Mouse (Mus musculus): Measurements from ENCODE around the gene Ppp1r15b. TPM values are rescaled to one million over a fixed set of nuclear protein-coding genes. Genes with fewer than 3 reads are reported as not detected.
A peak's percentile ranks its signal among the peaks of the same experiment; 100 is the strongest.

The Ppp1r15b gene
- polyA plus RNA-seq, 1 experiment from 2014 or later: 32.0 TPM

DNA sequence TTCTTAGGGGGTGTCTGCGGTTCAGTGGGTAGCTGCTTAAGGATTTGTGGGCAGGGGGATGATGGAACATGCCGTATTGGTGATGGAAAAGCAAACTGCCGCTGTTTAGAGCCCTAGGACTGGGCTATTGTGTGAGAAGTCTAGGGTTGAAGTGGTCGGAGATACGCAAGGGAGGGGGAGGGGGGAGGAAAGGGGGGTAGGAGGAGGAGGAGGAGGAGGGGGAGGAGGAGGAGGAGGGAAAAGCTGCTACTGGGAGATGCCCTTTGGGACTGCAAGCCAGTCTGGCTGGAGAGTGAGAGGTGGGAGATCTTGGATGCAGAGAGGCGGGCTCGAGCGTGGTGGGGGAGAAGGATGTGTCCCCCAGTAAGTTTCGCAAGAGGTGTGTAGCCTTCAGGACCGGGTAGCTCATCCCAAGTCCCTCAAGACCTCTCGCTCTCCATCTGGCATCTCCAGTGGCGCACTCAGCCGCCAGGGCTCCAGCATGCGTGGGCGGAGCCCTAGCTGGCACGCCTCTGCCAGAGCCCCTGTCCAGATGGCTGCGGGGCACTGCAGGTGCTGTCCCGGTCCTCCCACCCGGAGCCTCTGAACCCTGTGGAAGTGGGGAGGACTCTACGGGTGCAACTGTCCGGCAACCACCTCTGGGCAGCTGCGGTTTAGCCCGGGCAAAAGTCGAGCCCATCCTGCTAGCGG, 51.2 kb downstream of the Ppp1r15b start:
- no peaks in the 10 kb centered on the region for H3K36me3 ChIP-seq
- ATAC-seq (ENCODE audit: insufficient number of reproducible peaks, insufficient read depth, low FRiP score, low TSS enrichment, low read depth): peak; percentile 27; the same call in 1 of the 2 replicates
- peak overlapping the region; percentile 48; the same call in 1 of the 2 replicates for H3K27ac ChIP-seq

DNA sequence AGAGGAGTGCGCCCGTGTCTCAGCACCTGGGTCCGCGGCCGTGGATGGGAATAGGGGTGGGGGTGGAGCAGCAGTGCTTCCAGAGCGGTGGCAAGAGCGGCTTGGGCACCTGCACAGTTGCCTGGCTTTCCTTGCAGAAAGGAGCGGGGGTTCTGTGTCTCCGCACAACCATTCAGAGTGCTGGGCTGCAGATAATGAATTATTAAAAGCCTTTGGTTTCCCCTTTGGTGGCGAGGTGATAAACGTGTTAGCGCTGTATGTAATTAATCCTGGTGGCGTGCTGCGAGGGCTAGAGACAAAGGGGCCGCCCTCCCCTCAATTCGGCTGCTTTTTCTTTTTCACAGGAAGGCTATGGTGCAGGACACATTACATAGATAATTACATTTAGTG, 51.8 kb downstream of the Ppp1r15b start:
- 2% methylated on average over 16 of the region's 16 CpGs for WGBS
- Histone ChIP-seq H3K4me3 (peak overlapping the region; percentile 49), H3K9ac (peak overlapping the region; percentile 61), H3K4me1 (peaks cover 26% of the 10 kb centered on the region), H3K9me3 (no peaks in the 10 kb centered on the region), H3K36me3 (no peaks in the 10 kb centered on the region), H3K4me2 (peak overlapping the region; percentile 91), H3K27me3 (peaks cover 39% of the 10 kb centered on the region), H3K27ac (peak overlapping the region; percentile 23; the same call in 1 of the 2 replicates)
- ATAC-seq (ENCODE audit: insufficient number of reproducible peaks, insufficient read depth, low FRiP score, low TSS enrichment, low read depth): no peak

More for the DNA sequence above, 51.2 kb downstream of the Ppp1r15b start:
- WGBS: under 1% methylated on average over 23 of the region's 25 CpGs
- peak overlapping the region; percentile 61 for H3K9ac ChIP-seq
- no peaks in the 10 kb centered on the region for H3K9me3 ChIP-seq
- peak overlapping the region; percentile 91 for H3K4me2 ChIP-seq
- H3K4me3 ChIP-seq: peak overlapping the region; percentile 49
- H3K27me3 ChIP-seq: peaks cover 39% of the 10 kb centered on the region
- H3K4me1 ChIP-seq: peaks cover 26% of the 10 kb centered on the region

DNA sequence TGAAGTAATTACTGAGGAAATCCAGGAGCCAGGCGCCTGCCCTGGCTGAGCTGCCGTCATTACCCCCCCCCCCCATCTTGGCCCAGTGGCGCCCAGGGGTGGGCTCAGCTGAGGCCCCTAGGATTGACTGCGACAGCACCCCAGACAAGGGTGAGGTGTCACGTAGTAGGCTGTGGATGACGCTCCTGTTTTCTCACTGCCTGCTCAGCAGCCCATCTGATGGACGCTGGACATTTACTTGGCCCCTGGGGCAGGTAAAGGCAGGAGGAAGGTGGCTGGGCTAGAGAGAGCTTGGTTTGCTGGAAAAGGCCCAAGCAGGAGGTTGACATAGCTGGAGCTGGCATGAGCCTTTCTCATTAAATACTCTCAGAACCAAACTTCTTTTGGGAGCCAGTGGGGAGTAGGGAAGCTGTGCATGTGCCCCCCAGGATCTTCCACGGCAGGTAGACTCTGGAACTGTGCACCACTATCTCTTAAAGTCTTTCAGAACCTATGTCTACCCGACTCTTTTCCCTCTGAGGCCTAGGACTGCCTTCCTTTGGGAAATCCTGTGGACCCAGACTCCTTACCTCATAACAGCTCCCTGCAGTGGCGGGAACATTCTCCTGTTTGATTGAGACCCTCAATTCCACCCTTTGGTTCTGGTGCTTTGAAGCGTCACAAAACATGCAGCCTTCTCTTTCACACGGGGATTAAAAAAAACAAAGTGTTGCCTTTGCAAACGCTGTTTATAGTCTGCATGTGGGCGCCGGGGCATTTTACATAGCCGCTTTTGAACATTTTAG, 52.4 kb downstream of the Ppp1r15b start:
- H3K36me3 ChIP-seq: no peaks in the 10 kb centered on the region
- H3K27me3 ChIP-seq: peaks cover 39% of the 10 kb centered on the region
- whole genome bisulfite sequencing: 25% methylated on average over 16 of the region's 16 CpGs
- peaks cover 32% of the 10 kb centered on the region for H3K4me1 ChIP-seq
- peak overlapping the region; percentile 49; the same call in 1 of the 2 replicates for H3K4me3 ChIP-seq
- no peak overlapping the region for H3K27ac ChIP-seq
- H3K9me3 ChIP-seq: no peaks in the 10 kb centered on the region
- peak overlapping the region; percentile 61; the same call in 1 of the 2 replicates for H3K9ac ChIP-seq
- ATAC-seq (ENCODE audit: insufficient number of reproducible peaks, insufficient read depth, low FRiP score, low TSS enrichment, low read depth): no peak
- peak overlapping the region; percentile 91 for H3K4me2 ChIP-seq

DNA sequence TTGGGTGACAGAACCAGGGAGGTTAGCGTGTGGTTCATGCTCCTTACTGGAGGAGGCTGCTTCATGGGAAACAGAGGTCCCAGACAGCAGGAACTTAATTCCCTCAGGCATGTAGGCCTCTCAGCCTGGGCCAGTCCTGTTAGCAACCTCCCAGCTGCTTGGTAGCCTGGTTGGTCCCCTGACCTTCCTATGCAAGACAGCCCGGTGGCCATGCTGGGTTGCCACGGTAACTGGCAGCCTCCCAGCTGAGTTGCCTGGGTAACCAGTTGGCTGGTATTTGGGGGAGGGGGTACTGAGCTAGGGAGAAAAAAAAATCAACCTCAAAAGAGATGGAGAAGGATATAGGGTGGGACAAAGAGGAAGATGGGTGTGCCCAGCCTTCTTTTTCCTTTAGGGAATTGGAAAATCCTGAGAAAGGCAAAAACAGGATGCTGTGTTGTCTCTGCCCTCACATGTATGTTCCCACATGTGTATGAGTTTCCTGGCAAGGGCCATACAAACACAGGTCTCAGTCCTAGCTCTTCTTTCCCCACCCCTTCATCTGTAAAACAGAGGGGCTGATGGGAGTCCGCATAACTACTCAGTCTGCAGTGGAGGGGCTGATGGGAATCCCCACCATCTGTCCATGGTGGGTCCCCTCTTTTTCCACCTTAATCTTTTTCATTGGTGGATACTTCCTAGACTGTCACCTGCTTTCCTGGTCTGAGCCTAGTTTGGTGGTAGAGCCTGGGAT, 57.2 kb downstream of the Ppp1r15b start:
- H3K36me3 ChIP-seq: no peaks in the 10 kb centered on the region
- H3K9ac ChIP-seq: no peak overlapping the region
- H3K4me1 ChIP-seq: peaks cover 16% of the 10 kb centered on the region
- H3K4me2 ChIP-seq: no peak overlapping the region
- ATAC-seq (ENCODE audit: insufficient number of reproducible peaks, insufficient read depth, low FRiP score, low TSS enrichment, low read depth): no peak
- H3K4me3 ChIP-seq: no peak overlapping the region
- 23% methylated on average over 4 of the region's 4 CpGs for WGBS
- peaks cover 7% of the 10 kb centered on the region for H3K27me3 ChIP-seq
- no peaks in the 10 kb centered on the region for H3K9me3 ChIP-seq
- H3K27ac ChIP-seq: no peak overlapping the region

DNA sequence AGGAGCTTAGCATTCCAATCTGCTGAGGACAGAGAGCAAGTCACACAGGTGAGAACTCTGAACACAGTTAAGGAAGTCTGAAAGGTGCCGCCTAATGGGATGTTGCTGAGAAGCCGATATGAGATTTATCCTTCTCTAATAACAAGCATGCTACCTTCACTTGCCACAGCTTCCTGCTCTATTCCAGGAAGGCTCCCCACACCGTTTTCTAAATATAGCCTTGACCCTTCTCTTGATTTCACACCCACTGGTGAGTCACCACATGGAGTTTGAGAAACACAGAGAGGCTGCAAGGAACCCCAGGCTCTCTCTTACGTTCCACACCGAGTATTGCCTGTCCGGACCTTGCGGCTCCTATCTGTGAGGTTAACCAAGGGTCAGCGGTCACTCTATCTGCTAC, 57.8 kb downstream of the Ppp1r15b start:
- Histone ChIP-seq H3K36me3 (no peaks in the 10 kb centered on the region), H3K27me3 (peaks cover 1% of the 10 kb centered on the region; the same call in 1 of the 2 replicates), H3K4me1 (peaks cover 10% of the 10 kb centered on the region), H3K9me3 (no peaks in the 10 kb centered on the region), H3K4me2 (no peak overlapping the region), H3K4me3 (no peak overlapping the region), H3K9ac (no peak overlapping the region), H3K27ac (no peak overlapping the region)
- ATAC-seq (ENCODE audit: insufficient number of reproducible peaks, insufficient read depth, low FRiP score, low TSS enrichment, low read depth): no peak
- 88% methylated on average over 8 of the region's 8 CpGs for WGBS

Other genes starting within 250 kb of the Ppp1r15b start
- gene Mdm4, start 100.6 kb upstream of the Ppp1r15b start, polyA plus RNA-seq (2015; fragmentation: Nextera tagmentation; extraction: Ambion mirVana): 41.9 and 46.5 TPM in 2 replicates
- 7.4 and 7.9 TPM in 2 replicates for gene Pik3c2b, start 85.5 kb upstream of the Ppp1r15b start, polyA plus RNA-seq (2015; fragmentation: Nextera tagmentation; extraction: Ambion mirVana)
- gene Plekha6, start 33.1 kb downstream of the Ppp1r15b start, polyA plus RNA-seq (2015; fragmentation: Nextera tagmentation; extraction: Ambion mirVana): 4.0 and 5.0 TPM in 2 replicates
- not detected in 2 replicates for gene Golt1a, start 178.7 kb downstream of the Ppp1r15b start, polyA plus RNA-seq (2015; fragmentation: Nextera tagmentation; extraction: Ambion mirVana)
- gene Kiss1, start 190.7 kb downstream of the Ppp1r15b start, polyA plus RNA-seq (2015; fragmentation: Nextera tagmentation; extraction: Ambion mirVana): not detected in 2 replicates
- gene Ren1, start 219.4 kb downstream of the Ppp1r15b start, polyA plus RNA-seq (2015; fragmentation: Nextera tagmentation; extraction: Ambion mirVana): 0.25 TPM in 1 of 2 replicates, not detected in the other
- gene Etnk2, start 232.4 kb downstream of the Ppp1r15b start, polyA plus RNA-seq (2015; fragmentation: Nextera tagmentation; extraction: Ambion mirVana): 2.8 and 3.2 TPM in 2 replicates

All from embryonic facial prominence, embryonic 13.5 days (tissue).